Mouse (Mus musculus): Measurements from ENCODE around the gene Sipa1l3.
A peak's percentile ranks its signal among the peaks of the same experiment; 100 is the strongest.

Gene Sipa1l3

DNA sequence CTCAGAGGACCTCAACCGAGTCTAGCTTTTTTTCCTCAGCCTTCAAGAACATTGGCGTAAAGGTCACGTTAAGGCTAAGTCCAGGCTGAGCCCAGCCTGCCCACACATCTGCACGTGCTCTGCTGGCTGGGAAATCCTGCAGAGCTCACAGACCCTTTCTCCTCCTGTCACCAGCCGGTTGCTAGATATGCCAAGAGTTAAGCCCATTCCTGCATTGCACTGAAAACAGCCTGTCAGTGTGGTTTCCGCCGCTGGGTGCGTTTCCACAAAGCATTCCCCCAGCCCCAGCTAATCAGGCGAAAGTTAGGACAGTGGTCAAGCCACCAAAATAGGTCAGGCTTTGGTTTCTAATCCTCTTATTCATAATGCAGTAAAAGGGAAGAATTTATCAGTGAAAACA lies 77.3 kb downstream of the Sipa1l3 start:
- no peak for DNase-seq

DNA sequence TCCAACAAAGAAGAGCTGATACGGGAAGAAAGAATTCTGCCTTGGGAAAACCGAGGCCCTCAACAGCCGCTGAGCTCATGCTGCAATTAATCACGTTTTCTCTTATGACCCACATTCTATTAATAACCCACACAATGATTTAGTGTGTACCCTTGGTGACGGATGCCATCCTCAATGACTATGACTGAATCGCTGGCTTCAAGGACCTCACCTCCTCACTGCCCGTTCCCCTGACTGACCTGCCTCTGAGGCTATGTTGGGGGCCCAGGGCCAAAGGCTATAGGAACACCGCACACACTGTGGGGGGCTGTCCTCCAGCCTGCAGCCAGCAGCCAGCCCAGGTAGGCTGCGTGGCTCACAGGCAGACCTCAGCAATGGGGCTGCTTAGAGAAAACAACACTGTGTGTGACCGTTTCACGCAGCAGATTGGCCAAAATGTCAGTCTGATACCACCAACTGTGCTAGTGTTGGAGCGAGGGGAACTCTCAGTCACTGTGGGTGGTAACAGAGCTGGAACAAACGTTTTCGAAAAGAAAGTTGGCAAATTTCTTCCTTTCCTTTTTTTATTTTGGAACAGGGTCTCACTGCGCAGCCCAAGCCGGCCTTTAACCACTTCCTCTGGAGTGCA lies 79.7 kb downstream of the Sipa1l3 start:
- no peak for DNase-seq

DNA sequence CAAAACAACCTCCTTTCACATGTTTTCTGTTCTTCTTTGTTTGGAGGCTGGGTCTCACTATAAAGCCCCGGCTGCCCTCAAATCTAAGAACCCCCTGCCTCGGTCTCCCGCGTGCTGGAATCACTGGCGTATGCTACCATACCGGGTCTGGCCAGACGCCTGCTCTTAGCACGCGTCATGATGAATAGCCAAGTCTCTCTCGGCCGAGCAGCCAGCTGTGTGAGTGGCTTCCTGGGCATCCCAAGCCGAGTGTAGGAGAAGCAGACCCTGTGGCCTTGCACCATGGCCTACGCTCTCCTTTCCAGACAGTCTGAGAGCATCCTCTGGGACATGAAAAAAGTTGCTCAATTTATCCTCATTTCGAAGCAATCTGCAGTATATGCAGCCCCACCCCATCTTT lies 80.2 kb downstream of the Sipa1l3 start:
- no peak for DNase-seq

DNA sequence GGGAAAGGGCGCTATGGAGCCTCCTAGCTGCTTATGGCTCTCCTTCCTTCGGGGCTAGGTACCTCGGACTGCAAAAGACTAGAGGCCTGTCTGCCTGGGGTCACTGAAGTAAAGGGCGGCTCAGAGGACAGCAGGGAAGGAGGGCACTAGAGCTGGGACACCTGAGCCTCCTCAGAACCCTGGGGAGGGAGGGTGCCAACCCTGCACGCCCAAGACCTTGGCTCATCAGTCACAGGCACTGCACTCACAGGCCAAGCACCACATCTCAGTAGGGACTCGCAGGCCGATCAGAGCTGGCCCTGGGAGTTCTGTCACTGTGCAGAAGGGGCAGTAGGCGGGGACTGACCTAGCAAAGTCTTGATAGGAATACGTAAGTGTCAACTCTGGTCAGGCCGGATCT lies 81.4 kb downstream of the Sipa1l3 start:
- DNase-seq: no peak

DNA sequence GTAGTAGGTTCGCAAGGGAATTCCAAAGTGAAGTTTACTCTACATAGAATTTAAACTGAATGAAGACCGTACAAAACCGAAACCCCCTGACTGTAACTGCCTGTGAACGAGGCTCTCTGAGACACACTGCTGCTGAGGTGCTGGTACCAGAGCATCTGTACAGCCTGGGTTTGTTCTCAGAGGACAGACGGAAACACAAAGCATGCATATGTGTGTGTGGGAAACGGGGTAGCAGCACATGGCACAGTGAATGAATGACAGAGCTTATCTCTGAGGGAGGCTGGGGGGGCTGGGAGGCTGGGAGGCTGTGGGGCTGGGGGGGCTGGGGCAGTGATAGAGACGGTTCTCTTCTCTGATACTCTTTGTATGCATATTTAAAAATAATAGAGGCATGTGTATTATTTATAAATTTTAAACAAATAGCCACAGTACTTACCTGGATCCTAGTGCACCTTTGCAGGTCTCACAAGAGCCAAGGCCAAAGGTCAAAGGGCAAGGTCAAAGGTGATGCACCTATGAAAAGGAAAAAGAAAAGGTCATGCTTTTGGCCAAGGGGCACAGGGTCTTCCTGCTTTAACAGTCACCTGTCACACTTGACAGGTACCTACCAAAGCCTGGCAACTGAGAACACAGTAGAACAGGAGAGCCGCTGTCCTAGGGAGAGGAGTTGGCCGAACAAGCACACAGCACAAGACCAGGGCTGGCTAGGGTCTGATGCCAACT lies 84.0 kb downstream of the Sipa1l3 start:
- DNase-seq: no peak

DNA sequence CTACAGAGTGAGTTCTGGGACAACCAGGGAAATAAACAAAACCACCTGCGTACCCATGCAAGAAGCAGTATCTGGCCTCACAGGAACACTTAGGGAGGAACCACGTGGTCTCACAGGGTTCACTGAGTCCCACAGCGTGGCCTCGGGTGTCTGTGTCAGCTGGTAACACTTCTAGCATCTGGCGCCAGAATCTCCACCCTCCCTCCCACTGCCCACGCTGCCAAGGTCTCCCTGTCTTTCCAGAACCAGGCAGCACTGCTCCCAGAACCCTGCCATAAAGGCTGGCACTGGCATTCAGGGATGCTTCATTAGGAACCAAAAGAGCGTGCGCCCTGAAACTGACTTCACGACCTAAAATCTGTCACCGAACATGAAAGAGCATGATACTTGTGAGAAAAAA lies 84.7 kb downstream of the Sipa1l3 start:
- no peak for DNase-seq

DNA sequence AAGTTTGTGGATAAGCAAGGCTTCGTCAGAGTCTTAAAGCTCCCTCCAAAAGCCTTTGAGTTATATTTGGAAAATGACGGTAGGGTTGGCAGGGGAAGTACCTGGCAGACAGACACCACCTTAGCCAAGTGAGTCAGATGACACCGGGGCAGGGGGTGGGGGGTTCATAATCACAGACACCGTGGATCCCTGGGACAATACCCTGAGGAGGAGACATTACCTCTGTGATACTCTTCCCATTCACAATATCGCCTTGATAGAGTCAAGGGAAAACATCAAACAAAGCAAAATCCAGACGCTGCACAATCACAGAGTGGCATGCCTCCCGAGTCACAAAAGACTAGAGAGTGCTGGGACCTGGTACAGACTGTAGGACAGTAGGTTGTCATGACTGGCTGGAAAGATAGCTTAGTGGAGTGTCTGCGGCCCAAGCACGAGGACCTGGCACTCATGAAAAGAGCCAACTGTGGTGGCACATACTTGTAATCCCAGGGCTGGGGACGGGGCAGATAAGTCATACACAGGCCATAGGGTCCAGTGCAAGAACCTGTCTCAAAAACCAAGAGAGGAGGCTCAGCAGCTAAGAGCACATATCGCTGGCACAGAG lies 85.4 kb downstream of the Sipa1l3 start:
- DNase-seq: peak; percentile 93

DNA sequence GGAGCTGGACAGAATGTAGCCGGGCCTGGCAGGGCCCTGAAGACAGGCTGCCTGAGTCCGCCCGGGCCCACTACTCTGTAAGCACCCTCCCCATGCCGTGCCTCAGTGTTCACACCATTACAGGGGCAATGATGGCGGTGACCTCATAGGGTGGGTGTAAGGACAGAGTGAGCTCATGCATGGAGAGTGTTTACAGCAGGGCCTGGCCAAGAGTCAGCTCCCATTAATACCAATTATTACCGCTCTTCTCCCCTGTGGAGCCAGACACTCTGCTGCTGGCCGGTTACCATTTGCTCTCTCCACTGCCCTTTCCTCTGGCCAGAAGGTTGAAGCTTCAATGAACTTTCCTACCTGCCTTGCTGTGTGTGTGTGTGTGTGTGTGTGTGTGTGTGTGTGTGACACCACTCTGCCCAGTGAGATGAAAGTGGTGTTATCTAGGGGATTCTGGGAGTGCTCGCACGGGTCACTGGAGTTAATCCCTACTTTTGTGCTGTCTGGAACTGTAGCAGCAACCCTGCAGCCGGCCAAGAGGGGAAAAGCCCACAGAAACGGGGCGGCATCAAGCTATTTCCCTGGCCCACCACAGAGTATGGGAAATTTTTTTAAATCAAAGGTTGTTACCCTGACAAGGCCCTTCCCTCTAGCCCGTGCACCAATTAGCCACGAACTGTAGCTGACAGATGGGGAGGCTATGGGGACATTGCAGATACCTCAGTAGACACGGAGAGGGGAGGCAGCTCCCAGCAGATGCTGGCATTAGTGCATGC lies 86.1 kb downstream of the Sipa1l3 start:
- no peak for DNase-seq

DNA sequence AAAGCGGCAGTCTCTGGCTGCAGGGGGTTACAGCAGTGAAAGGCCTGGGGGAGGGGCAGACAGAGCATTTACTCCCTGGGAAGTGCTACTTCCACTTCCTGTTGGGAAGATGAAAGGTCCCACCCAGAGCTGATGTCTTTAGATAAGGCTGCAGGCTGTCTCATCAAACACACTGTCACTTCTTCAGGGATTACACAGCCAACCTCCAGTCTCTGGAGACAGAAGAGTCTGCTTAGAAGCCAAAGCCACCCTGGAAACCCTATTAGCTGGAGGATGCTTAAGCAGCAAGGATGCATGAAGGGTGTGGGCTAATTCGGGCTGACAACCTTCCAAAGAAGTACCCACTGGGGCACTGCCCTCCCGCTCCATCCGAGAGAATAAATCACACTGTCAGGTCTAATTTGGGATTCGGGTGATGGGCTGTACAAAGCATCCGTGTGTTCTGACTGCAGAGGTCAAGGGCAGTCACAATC lies 87.7 kb downstream of the Sipa1l3 start:
- no peak for DNase-seq

DNA sequence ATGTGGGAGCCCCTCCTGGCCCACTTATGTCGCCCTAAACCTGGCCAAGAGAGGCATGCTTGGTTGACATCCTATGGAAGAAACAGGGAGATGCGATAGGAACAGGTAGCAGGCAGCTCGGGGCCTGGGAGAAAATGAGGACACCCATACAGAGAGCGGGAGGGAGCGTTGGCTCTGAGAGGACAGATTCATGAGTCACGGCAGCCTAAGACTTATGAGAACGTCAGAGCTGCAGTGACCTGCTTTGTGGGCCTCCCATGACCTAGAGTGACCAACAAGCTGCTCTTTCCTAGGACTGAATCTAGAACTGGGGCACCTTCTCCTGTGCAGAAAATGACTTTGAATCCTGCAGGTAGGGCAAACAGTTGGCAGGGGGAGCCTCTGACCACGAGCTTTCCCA lies 92.4 kb downstream of the Sipa1l3 start:
- DNase-seq: no peak

DNA sequence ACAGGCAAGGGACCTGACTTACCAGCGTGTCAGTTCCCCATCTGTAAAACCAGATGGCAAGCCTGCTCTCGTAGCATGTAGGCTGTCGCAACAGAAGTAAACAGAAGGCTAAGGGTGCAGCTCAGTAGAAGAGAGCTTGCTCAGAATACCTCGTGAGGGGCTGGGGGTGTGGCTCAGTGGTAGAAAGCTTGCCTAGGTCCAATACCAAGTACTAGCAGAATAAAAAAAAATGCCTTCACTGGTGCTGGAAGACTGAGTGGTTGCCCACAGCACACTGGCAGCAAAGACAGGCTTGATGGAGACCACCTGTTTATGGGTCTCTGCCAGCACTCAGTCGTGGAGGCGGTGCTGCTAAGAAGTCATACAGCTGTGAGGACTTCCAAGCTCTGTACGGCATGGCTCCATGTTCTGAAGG lies 93.0 kb downstream of the Sipa1l3 start:
- DNase-seq: no peak

DNA sequence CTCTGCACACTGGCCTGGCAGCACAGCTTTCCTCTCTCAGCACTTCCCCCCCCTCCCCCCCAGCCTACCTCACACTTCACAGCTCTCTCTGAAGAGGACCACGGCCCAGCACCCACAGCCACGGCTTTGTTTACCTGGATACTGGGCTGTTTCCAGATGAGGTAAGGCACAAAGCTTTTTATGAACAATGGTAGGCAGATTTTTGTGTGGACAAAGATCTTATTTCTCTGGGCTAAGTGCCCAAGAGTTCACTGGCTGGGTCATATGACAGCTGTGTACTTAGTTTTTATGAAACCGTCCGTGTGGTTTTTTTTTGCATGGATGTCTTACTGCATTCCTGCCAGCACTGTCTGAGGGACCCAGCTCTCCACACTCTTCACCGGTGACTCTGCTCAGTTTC lies 93.8 kb downstream of the Sipa1l3 start:
- DNase-seq: no peak

DNA sequence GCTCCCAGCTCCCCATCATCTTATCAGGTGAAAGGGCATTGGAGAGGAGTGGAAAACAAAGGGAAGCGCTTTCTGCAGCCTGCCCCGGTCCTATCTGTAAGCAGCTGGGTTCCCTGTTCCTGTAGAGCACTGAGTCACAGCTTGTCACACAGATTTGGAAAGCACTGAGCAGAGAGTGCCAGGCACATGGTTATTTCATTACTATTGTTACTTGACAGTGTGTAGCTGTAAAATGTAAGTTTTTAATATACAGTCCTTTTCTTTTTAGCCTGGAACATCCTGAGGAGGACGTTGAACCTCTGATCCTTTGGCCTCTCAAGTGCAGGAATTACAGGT lies 96.6 kb downstream of the Sipa1l3 start:
- no peak for DNase-seq

DNA sequence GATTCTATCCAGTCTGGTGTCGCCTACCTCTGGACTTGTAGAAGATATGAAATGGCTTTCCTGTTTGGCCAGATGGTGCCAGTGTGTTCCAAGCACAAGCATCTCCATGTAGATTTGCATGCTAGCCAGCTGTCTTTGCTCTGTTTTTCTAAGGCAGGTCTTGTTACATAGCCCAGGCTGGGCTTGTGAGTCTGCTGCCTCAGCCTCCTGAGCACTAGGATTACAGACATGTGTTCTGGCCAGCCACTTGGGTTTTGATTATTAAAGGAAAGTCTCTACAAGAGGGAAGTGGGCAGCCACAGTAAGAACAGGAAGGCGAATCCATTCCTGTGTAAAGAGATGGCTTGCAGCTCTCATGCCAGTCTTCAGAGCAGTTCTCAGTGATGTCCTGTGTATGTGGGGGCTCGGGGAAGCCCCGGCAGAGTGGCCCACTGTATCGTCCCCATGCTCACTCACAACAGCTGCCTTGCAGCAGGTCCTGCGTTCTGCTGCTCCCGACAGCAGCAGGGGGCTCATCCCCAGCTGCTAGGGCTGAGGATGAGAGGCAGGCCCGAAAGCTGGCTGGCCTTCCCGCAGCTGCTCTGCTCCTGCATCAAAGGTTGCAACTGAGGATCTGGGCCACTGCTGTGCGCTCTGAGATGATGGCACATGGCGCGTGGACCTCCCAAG lies 97.1 kb downstream of the Sipa1l3 start:
- no peak for DNase-seq

DNA sequence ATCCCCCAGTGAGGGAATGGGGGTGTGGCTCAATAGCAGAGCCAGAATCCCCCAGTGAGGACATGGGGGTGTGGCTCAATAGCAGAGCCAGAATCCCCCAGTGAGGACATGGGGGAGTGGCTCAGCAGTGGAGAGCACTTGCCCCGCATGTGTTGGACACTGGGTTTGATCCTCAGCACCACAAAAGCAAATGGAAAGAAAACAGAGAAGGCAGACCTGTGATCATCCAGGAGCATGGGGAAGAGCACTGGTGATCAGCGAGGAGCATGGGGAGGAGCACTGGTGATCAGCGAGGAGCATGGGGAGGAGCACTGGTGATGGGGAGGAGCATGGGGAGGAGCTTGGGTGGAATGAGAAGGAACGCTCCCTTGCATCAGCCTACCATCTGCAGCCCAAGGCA lies 98.6 kb downstream of the Sipa1l3 start:
- DNase-seq: no peak

DNA sequence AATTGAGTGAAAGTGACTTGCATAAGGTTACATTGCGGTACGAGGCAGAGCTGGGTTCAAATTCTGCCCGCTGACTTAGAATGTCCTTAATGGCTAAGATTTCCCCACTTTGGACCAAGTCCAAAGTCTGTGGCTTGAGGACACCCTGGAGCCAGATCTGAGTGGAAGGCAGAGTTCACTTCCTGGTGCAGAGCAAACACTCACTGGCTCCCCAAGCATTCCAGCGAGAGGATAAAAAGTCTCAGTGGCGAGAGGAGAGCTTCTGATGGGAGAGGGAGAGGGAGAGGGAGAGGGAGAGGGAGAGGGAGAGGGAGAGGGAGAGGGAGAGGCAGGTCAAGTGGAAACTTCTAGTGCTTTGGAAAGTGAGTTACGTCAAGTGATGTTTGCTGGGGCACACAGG lies 100.2 kb downstream of the Sipa1l3 start:
- DNase-seq: no peak

DNA sequence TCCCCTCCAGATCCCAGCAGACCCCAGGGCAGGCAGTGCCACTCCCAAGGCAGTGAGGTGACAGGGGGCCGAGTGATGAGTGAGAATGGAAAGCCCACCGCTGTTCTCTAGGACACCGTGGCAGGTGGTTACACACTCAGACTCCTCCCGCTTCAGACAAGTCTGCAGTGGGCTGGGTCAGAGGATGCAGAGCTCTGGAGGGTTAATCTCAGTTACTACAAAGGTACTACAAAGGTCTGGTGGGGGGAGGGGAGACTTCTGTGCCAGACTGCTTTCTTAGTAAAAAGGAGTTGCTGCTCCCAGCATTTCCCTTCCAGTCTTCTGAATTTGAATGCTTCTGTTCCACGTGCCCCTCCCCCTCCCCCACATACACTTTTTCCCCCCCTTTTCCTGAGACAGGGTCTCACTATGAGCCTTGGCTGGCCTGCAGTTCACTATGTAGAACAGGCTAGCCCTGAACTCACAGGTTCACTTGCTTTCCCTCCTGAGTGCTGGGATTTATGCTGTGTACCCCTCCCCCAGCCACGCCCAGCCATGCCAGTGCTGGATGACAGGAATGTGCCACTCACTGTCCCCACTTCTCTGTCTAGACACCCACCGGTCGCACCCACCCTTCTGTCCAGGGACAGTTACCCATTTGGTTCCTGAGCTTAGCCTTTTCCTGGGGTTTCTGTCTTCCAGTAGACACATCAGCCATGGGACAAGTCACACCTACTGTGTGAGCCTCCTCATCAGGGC lies 100.9 kb downstream of the Sipa1l3 start:
- no peak for DNase-seq

DNA sequence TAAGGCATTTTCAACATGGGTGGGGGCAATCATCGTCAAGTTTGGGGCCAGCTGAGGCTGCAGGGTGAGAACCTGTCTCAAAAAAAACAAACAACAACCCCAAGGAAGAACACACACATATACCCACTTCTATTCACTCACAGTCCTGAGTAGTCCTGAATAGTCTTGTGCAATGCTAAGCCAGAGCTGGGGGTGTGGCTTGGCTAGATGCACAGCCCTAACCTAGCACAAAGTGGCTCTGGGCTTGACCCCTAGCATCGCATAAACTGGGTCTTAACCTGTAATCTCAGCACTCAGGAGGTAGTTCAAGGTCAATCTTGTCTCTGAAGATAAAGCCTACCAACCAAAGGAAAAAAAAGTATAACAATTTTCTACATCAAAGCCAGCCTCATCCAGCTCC lies 101.5 kb downstream of the Sipa1l3 start:
- DNase-seq: no peak

DNA sequence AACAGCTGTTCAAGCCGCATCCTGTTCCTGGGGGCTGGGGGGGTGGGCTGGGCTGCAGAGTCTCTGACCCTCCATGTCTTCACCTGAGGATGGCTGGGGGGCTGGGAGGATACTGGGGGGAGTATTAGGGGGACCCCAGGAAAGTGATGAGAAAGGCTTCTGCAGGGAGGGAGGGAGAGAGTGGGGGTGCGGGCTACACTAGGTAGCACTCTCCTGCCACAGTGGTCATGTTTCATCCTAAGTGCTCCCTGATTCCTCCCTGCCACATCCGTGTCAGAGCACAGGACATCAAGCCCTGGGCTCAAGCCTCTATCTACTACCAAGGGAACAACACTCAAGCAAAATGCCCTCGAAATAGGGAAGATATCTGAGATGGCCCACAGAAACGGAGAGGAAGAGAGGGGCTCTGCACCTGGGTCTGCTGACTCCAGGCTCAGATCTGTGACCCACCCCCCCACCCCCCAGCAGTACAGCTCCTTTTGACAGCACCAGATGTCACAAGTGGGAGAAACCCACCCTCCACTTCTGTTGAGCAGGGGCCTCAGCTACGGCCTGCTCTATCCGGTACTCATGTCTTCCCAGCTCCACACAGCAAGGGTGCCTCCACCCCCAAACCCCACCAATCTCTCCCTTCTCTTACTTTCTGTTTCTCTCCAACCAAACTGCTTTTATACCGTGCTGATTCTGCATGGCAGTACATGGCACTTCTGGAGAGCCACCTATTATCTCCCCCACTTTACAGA lies 106.4 kb downstream of the Sipa1l3 start:
- DNase-seq: no peak

DNA sequence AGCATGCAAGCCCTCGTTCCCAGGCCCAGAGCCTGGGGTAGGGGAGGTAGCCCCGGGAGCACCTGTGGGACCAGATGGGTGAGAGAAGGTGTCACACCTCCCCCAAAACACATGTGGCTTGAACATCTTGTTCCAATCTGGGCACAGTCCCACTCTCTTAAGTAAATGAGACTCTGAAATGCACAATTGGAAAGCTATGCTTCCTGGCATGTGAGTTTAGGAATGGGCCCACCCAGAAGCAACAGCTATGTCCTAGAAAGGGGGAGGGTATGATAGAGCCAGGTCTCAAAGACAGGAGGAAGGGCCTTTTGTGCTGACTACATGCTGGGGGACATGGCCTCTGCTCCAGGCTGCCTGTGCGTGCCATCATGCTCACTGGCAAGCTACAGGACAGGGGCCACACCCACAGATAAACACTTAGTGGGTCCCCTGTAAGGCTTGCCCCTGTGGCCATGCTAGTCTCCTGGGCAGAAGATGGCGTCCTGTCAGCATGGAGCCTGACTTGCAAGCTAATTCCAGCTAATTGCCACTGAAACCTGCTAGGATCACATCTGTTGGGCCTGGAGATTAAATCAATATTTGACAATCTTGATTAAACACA lies 107.1 kb downstream of the Sipa1l3 start:
- no peak for DNase-seq

DNA sequence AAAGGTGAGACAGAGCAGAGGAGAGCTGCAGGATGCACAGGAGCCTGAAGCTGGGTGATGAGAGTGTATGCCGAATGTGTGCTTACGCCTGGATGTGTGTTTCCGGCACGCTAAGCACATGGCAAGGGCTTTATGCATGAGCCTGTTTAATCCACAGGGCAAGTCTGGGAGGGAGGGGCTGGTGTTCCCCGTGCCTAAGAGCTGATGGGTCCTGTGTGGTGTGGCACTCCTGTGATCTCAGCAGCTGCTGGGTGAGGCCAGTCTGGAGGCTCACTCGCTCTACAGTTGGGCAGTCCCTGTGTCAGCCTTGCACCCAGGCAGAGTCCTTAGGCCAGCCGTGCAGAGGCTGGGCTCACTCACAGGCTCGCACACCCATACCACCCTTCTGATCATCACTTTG lies 108.0 kb downstream of the Sipa1l3 start:
- no peak for DNase-seq
